Mouse (Mus musculus) small intestine, adult 2 months (tissue): ENCODE data around the gene Xpnpep1. TPM values are rescaled to one million over a fixed set of nuclear protein-coding genes. Genes with fewer than 3 reads are reported as not detected.
A peak's percentile ranks its signal among the peaks of the same experiment; 100 is the strongest.

Source experiments
- H3K27ac ChIP-seq: fragments of 200-500 bp; 2 replicates; pipeline ENCODE4 v1.5.1; 2012; ENCODE audit warnings: low read depth, low read length, control low read depth, inconsistent platforms; ENCODE audit not compliant: insufficient read depth
- H3K27me3 ChIP-seq: fragments of 200-500 bp; 2 replicates; pipeline ENCODE4 v1.6.1; 2012; ENCODE audit warnings: mild to moderate bottlenecking, moderate library complexity, low read length, inconsistent platforms; ENCODE audit not compliant: control insufficient read depth, insufficient read depth
- H3K36me3 ChIP-seq: fragments of 200-500 bp; 2 replicates; pipeline ENCODE4 v1.6.1; 2012; ENCODE audit warnings: mild to moderate bottlenecking, low read length, control low read depth, inconsistent platforms; ENCODE audit not compliant: control insufficient read depth, insufficient read depth
- H3K4me1 ChIP-seq: fragments of 200-500 bp; 2 replicates; pipeline ENCODE4 v1.6.1; 2012; ENCODE audit warnings: low read length, inconsistent platforms, mixed read lengths; ENCODE audit not compliant: control insufficient read depth, insufficient read depth, insufficient read length
- H3K4me3 ChIP-seq: fragments of 200-500 bp; 2 replicates; pipeline ENCODE4 v1.5.1; 2012; ENCODE audit warnings: low read depth, mild to moderate bottlenecking, control low read depth, inconsistent platforms, low read length, moderate library complexity
- CTCF ChIP-seq: fragments of 200-500 bp; IDR thresholded peaks from 2 replicates; pipeline ENCODE4 v1.5.1; 2012; ENCODE audit warnings: low read depth, mild to moderate bottlenecking, control low read depth, inconsistent platforms, low read length, moderate library complexity, mixed read lengths; ENCODE audit not compliant: insufficient replicate concordance, insufficient read length; ENCODE audit errors: extremely low read depth
- POLR2A ChIP-seq: fragments of 200-500 bp; IDR thresholded peaks from 2 replicates; pipeline ENCODE4 v1.6.1; 2012; ENCODE audit warnings: low read depth, mild to moderate bottlenecking, control low read depth, inconsistent platforms, low read length, moderate library complexity
- WGBS: fragments of 180-500 bp; shearing (Covaris S2); methylation state at CpG from one replicate; pipeline ENCODE4 v1.1.7; 2018; 5-methylcytosine and 5-hydroxymethylcytosine counted together
- polyA plus RNA-seq: library from polyadenylated mRNA; depleted of rRNA; stranded (reverse); fragments of >200 nt; gene quantifications from 2 replicates; pipeline ENCODE4 v1.2.3, GENCODE M21; 2012

Xpnpep1 gene
- polyA plus RNA-seq, 1 experiment, result 477 TPM

DNA sequence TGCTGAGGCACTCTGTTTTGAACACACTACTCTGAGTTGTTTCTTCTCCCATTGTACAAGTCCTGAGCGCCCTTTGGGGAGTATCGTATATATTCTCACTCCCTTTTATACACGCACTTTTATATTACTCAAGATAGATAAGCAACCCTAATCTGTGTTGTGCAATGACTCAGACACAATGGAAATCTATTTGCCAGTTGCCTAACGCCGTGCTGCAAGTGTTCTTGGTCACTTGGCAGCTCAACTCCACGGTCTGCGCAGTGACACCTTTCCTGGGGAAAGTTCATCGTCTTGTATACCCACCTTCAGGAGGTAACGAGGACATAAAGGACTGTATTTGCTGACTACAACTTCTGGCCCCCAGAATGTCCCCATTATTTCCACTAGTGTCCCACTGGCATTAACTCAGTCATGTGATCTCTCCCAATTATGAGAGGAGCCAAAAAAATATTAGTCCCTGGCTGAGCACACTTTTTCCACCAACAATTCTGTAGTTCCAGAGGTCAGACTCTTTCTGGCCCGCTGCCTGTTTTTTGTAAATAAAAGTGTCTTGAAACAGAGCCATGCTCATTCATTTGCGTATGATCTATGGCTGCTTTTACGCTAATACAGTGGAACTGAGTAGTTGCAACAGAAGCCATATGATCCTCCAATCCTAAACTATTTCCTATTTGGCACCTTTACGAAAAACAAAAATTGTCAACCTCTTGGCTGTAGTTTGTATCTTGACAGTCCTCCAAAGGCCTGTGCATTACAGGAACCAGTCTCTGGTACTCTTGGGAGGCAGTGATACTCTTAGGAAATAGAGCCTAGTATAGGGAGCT lies 35.1 kb upstream of the Xpnpep1 start:
- H3K4me3 ChIP-seq, result no peak overlapping the region
- no peaks in the 10 kb centered on the region for H3K36me3 ChIP-seq
- 17% methylated on average over 13 of the region's 13 CpGs for WGBS
- peaks cover 39% of the 10 kb centered on the region for H3K4me1 ChIP-seq
- TF ChIP-seq CTCF, result no peak
- TF ChIP-seq POLR2A, result no peak
- no peaks in the 10 kb centered on the region for H3K27me3 ChIP-seq
- H3K27ac ChIP-seq, result peak overlapping the region; percentile 87

DNA sequence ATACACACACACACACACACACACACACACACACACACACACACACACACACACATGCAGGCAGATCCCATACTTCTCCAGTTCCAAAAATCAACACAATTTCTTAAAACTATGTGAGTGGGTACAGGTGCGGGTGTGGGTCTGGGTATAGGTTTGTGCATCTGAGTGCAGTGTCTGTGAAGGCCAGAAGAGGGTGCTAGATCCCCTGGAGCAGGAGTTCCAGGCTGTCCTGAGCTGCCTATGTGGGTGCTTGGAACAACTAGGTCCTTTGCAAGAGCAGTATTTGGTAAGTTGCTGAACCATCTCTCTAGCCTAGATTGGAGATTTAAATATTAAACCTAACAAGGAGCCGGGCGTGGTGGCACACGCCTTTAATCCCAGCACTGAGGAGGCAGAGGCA lies 33.5 kb upstream of the Xpnpep1 start:
- peaks cover 26% of the 10 kb centered on the region for H3K4me1 ChIP-seq
- WGBS, result 96% methylated on average over 4 of the region's 4 CpGs
- no peak overlapping the region for H3K4me3 ChIP-seq
- TF ChIP-seq POLR2A, result no peak
- TF ChIP-seq CTCF, result peak; percentile 12; the same call in 1 of the 2 replicates
- H3K36me3 ChIP-seq, result no peaks in the 10 kb centered on the region
- no peak overlapping the region for H3K27ac ChIP-seq
- H3K27me3 ChIP-seq, result no peaks in the 10 kb centered on the region

GRCm38 (mm10) chr19:53072406-53072805 lies 32.4 kb upstream of the Xpnpep1 start:
- no peak overlapping the region for H3K27ac ChIP-seq
- no peaks in the 10 kb centered on the region for H3K27me3 ChIP-seq
- H3K36me3 ChIP-seq, result no peaks in the 10 kb centered on the region
- TF ChIP-seq POLR2A, result no peak
- no peak for TF ChIP-seq CTCF
- 88% methylated on average over 5 of the region's 5 CpGs for WGBS
- H3K4me3 ChIP-seq, result no peak overlapping the region
- H3K4me1 ChIP-seq, result peaks cover 22% of the 10 kb centered on the region

- no peak overlapping the region for H3K4me3 ChIP-seq
- WGBS, result 88% methylated on average over 5 of the region's 5 CpGs
- H3K4me1 ChIP-seq, result peaks cover 20% of the 10 kb centered on the region
- no peaks in the 10 kb centered on the region for H3K36me3 ChIP-seq
- no peaks in the 10 kb centered on the region for H3K27me3 ChIP-seq
- no peak overlapping the region for H3K27ac ChIP-seq
- TF ChIP-seq CTCF (no peak), POLR2A (no peak)
Observed at GRCm38 (mm10) chr19:53071651-53072050, 31.6 kb upstream of the Xpnpep1 start.

DNA sequence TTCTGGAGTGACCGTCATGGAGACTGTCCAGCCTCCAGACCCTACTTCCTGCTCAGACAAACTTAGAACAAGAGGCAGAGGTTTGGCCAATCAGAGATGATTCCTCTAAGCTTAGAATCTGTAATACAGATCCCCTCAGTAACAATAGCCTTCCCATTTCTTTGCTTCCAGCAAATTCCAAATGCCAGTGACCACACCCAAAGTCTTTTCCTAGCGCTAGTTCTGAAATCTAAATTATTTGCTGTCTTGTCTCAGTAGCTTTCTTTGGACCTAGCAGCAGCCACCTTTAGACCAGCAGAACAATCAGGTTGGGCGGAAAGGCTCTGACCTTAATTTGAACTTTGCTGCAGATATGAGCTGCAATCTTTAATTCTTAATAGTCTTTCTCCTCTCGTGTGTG lies 30.9 kb upstream of the Xpnpep1 start:
- H3K27me3 ChIP-seq, result no peaks in the 10 kb centered on the region
- no peaks in the 10 kb centered on the region for H3K36me3 ChIP-seq
- 28% methylated on average over 4 of the region's 4 CpGs for WGBS
- TF ChIP-seq POLR2A, result no peak
- TF ChIP-seq CTCF, result no peak
- H3K4me3 ChIP-seq, result no peak overlapping the region
- peaks cover 16% of the 10 kb centered on the region; the same call in 1 of the 2 replicates for H3K4me1 ChIP-seq
- H3K27ac ChIP-seq, result no peak overlapping the region

- Histone ChIP-seq H3K27me3 (no peaks in the 10 kb centered on the region), H3K27ac (no peak overlapping the region), H3K36me3 (no peaks in the 10 kb centered on the region), H3K4me3 (no peak overlapping the region), H3K4me1 (peaks cover 8% of the 10 kb centered on the region; the same call in 1 of the 2 replicates)
- 71% methylated on average over 3 of the region's 3 CpGs for WGBS
- TF ChIP-seq CTCF, result no peak
- TF ChIP-seq POLR2A, result no peak
Observed at GRCm38 (mm10) chr19:53069451-53069850, 29.4 kb upstream of the Xpnpep1 start.

- Histone ChIP-seq H3K36me3 (no peaks in the 10 kb centered on the region), H3K4me1 (peaks cover 6% of the 10 kb centered on the region; the same call in 1 of the 2 replicates), H3K27ac (no peak overlapping the region), H3K27me3 (no peaks in the 10 kb centered on the region), H3K4me3 (no peak overlapping the region)
- TF ChIP-seq POLR2A (no peak), CTCF (no peak)
- WGBS, result 70% methylated on average over 10 of the region's 10 CpGs
Observed at GRCm38 (mm10) chr19:53066934-53067333, 26.9 kb upstream of the Xpnpep1 start.
